Mouse (Mus musculus): Measurements from ENCODE around the gene L3mbtl3.

DNA sequence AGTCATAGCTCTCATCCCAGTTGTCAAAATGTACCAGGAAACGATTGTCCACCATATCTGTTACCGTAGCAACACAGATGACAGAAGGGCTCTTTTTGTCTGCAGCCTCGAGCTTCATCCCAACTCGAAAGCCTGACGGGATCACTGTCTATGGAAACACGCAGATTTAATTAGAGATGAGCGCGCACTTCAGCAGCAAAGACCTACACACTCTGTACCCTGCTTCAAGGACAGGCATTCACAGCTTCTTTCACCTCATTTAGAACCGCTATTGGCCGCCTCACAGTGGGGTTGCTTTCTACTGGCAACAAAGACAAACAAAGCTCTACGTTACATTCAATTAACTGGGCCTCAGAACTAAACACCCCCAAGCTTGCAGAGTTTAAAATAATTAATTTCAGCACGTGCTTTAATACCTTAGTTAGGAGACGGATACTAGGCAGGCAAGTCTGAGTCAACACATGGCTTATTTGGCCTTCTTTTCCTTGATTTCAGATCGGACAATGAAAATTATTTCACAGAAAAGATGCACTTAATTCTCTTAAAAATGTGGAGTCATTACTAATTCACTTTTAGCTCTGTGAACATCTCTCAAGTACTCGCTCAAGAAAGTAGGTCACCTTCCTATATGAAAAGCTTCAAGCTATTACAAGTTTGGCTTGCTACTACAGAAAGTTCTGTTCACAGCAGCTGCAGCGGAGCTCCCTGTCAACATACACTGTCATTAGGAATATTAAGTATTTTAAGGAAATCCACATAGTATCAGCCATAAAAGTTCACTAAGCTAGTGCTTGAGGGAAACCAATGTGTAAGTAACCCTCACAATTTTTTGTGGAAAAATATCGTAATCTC lies 47.9 kb downstream of the L3mbtl3 start:
- no peak for TF ChIP-seq POLR2A (IDR thresholded peaks at IDR 0.05; ENCODE audit: insufficient read length, low read depth)
- TF ChIP-seq USF1 (IDR thresholded peaks at IDR 0.05; ENCODE audit: low read depth) = no peak
- no peak for TF ChIP-seq POLR2AphosphoS2 (IDR thresholded peaks at IDR 0.05; ENCODE audit: insufficient read length, low read depth)
- no peak for TF ChIP-seq MAX (IDR thresholded peaks at IDR 0.05; ENCODE audit: low read depth)
- no peak for TF ChIP-seq CEBPB (IDR thresholded peaks at IDR 0.05; ENCODE audit: insufficient read depth, poor library complexity, severe bottlenecking)
- no peak for TF ChIP-seq MYOD1 (IDR thresholded peaks at IDR 0.05; ENCODE audit: control insufficient read depth in 1 of 3, insufficient read length in 2 of 3, low read depth in 2 of 3)

All from myocyte (in vitro differentiated cells).